Mouse (Mus musculus): Measurements from ENCODE around the gene Synj2. TPM values are rescaled to one million over a fixed set of nuclear protein-coding genes. Genes with fewer than 3 reads are reported as not detected.

Synj2 gene
- total RNA-seq, 4 experiments from 2014 or later, result 9.7 to 37.0 (median 23.9) TPM

DNA sequence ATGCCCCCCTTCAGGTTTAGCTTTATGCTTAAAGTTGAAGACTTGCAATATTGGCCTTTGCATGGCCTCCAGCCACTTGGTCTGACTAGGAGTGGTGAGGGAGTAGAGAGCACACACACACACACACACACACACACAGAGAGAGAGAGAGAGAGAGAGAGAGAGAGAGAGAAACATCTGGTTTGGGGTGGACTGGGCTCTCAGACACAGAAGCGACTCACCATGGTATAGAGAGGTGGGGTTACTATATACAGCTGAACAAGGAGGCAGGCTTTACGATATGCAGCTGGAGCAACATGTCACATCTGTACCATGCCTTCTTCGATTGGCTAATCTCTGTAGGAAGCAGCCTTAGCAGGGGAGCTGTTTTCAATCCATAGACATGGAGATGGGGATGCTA lies 5.4 kb upstream of the Synj2 start:
- no peak for DNase-seq

DNA sequence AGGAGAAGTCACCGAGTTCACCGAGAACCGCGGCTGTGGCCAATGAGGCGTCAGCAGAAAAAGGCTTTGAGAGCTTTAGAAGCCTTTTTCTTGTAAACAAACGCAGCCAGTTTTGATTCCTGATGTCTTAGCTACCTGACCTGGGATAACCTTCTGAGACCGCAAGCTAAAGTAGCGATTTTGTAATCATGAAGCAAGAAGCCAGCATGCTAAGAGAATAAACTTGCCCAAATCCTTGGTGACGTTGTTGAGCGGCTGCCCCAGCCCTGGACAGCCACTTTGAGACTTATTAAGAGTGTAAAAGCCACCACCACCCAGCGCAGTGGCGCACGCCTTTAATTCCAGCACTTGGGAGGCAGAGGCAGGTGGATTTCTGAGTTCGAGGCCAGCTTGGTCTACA lies 4.8 kb upstream of the Synj2 start:
- no peak for DNase-seq

DNA sequence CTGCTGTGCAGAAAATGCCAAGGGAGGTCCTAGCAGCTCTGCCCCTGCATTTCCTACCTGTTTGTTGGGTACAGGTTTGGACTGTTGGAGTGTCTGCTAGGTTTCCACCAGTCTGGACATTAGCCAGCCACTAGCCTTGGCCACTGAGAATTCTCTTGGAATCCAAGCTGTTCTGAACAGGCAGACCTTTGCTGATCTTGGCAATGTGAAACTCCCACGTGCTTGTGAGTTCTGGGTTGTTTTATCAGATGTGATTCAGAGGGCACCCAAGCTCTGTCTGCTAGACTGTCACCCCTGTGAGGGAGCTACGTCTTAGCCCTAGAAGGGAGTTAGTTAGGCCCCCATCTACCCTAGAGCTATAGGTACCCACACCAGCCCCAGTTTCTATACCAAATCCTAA lies 3.6 kb upstream of the Synj2 start:
- DNase-seq, result peak; percentile 59

DNA sequence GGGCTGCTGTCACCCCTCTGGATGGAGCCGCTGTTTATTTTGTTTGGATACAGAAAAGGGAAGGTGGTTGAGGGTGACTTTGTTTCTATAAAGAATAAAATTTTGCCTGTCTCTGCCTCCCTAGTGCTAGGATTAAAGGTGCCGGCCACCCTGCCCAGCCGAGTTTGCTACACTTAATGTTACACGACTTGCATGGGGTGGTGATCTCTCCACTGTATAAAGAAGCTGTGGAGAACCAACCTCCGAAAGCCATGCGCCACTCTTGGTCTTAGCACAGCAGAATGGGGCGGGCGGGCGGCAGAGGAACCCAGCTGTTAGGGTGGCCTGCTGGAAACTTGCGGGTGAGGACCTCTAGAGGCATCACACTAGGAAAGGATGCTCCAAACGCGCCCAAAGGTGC lies 1.2 kb upstream of the Synj2 start:
- no peak for DNase-seq

DNA sequence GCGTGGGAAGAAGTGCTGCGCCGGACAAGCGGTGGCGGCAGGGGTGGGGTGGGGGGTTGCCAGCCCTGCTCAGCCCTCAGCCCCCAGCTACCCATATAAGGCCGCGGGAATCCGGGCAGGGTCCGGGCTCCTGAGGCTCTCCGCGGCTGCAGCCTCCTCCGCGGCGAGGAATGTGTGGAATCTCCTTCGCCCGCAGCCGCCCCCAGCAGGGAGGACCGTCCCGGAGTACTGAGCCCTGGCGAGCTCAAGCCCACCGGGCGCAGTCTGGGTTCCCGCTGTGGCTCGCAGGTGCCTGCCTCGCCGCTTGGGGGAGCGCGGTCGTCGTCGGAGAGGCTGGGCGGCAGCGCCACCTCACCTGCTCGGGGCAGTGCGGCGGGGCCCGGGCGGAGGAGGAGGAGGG lies 288 bp upstream of the Synj2 start:
- peak; percentile 71 for DNase-seq

DNA sequence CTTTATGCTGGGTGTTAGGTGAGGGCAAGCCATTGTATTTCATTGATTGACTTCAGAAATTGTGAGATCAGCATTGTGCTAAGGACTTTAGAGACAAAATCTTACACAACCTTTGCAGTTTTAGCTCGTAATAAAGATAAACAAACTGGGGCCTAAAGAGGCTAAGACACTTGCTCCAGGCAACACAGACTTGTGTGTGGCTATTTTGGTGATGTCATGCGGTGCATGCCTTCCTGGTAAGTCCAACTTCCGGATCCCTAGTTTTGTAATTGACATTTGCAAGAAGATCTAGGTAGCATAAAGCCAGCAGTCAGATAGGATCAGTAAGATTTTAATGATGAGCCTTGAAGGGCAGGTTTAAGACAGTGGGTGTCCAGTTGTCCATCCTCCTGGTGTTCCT lies 1.1 kb downstream of the Synj2 start:
- no peak for DNase-seq

DNA sequence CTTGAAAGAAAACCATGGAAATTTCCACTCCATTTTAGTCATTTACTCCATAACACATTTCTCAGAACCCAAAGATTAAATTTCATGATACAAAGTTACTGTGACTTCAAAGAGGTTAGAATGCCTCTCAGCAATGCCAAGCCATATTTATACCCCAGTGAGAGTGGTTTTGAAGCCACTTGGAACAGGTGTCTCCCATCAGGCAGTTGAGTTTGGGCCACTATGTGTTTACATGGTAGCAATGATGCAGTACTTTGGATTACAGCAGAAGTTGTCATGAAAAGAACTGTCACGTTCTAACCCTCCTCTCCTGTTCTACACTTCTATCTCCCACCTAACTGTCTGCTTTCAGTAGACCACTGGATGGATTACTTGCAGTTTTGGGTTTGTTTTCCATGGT lies 2.0 kb downstream of the Synj2 start:
- no peak for DNase-seq

DNA sequence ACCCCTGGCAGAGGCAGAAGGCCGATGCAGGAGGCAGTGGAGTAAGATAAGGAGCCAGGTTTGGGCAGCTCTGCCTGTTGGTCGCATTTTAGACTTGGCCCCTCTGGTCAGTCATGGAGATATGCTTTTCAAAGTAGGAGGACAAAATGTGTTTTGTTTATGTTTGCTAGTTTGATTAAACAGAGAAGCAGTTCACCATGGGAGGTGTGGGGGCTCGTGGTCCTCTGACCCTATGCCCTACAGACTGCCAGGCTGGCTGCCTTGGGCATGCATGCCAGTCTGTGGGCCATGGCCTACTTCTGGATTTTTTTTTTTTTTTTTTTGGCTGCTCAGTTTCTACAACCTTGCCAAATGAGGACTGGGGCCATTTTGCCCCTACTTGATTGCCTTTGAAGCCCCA lies 6.0 kb downstream of the Synj2 start:
- DNase-seq, result no peak

DNA sequence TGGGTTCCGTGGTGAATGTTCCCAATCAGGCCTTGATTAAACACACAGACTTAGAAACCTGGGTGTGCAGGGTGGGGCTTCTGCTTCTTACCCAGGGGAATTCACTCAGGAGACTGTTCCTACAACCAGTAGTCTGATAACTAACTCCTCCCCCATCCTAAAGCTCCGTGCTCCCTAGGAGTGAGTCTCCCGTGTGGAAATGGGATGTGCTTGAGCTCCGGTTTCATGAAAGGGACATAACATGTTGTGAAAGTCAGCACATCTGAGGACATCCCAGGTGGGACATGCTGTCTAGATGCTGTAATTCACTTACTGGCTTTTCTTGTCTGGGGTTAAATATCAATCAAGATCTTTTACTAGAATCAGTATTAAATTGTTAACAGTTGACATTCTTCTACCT lies 11.4 kb downstream of the Synj2 start:
- DNase-seq, result no peak

DNA sequence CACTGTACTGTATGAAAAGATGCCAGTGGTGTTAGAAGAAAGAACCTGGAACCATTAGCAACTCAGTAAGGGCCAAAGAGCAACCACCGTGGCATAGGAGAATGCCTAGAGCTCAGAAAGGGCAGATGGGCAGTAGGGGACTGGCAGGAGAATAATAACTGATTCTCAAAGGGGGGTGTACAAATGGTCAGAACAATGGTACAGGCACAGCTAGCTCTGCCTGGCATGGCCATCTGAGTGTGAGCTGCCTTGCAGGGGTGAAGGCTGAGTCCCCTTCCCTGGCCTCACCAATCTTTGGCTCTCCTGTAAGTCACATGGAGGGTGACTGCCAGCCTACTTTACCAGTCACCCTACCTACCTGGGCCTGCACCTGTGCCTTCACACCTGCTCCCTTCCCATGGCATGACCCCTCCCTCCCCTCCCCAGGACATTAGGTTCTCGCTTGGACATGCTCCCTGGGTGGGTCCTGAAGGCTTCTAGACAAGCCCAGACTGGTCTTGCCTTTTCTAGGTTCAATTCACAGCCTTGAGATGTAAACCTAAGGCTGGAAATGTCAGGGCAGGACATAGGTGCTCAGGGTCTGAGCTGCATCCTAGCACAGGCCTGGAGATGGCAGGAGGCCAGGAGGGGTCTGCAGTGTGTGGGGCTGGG lies 15.4 kb downstream of the Synj2 start:
- no peak for DNase-seq

DNA sequence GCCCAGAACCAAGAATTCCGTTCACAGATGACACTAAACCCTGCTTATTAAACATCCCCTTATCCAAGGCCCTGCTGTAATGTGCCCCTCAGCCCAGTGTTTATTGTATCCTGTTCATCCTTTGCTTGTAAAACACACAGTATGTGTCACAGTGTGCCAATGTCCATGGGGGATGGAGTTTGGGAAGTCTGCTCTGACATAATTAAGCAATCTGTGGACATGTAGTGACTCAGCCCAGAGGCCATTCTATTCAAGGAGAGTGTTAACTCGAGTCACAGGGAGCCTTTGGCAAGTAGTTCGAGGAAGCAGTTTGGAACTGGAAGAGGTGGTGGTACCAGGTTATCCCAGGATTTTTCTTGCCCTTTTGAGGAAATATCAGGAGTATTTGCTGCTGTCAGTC lies 16.0 kb downstream of the Synj2 start:
- peak; percentile 58 for DNase-seq

DNA sequence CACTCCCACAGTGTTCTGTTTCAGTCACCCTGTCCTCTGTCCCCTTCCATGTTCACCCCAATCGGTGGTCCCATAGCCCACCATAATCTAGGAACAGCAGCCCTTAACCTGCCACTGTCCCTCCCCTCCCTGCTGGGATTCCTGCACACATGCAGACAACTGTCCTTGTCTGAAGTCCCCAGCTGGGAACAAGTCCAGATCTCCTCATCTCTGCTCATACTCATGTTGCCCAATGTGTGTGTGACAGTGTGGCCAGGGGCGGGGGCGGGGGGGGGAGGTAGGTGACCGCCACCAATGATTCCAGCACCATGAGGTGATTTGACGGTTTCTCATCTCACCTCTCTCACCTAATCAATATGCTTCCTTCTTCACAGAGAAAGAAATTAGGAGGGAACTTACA lies 17.1 kb downstream of the Synj2 start:
- no peak for DNase-seq

DNA sequence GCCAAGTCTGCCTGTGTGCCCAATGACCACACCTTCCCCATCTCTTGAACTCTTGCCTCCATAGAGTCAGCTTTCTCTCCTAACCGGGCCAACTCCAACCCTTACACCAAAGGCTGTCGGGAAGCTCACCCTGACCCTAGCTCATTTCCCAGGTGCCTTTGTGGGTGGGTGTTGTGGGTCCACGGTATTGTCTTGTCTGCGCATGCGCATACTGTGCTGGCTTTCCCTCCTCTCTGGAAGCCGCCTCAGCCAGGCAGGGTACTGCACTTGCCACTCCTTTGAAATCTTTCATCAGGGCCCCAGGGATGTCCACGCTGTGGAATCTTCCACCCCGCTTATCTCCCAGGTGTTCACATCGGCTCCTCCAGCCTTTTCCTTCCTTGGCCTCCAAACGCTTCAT lies 17.6 kb downstream of the Synj2 start:
- no peak for DNase-seq

DNA sequence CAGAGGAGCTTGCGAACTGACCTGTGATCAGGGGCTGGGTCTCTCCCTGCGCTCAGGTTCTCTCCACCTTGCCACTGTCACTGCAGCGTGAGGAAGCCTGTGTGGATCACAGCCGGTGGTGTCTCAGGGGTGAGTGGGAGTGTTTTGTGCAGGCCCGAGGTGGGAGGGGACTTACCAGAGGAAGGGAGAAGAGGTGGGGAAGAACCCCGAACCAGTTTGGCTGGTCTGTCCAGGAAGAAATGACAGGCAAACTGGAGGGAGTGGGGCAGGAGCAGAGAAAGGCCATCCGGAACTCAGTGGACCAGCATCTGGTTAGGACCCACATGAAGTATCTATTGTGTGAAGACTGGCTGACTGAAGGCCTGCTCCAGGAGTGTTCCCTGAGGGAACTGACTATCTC lies 18.0 kb downstream of the Synj2 start:
- DNase-seq, result no peak

DNA sequence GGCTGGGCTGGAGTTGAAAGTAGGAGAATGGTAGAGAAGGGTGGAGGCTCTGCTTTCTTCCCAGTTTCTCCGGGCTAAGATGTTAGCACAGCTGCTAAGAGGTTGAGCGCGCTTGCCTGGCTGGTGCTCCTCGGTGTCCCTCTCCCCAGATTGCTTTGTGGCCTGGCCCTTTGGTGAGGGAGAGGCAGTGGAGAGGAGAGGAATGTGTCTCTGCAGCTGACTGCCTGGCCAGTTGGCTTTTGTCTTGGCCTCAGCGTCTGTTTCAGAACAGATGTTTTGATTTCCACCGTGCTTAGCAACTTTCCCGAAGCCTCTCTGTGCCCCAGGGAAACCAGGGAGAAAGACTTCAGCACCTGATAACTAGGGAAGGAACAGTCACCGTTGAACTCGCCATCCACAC lies 18.7 kb downstream of the Synj2 start:
- DNase-seq, result no peak

DNA sequence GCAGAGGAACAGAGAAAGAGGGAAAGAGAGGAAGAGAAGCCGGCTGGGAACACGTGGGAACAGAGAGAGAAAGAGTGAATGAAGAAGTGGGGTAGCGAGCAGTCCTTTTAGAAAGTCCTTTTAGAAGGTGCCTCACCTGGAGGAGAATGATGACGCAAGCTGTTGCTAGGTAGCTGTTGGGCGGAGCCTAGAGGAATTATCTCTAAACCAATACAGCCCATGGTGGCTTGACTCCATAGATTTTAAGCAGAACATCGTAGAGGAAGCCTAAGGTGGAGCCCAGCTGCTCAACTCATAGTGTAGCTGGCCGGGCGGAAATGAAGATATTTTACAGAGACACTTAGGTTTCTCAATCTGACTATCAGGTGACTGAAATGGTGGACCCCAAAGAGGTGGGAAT lies 22.7 kb downstream of the Synj2 start:
- DNase-seq, result no peak

DNA sequence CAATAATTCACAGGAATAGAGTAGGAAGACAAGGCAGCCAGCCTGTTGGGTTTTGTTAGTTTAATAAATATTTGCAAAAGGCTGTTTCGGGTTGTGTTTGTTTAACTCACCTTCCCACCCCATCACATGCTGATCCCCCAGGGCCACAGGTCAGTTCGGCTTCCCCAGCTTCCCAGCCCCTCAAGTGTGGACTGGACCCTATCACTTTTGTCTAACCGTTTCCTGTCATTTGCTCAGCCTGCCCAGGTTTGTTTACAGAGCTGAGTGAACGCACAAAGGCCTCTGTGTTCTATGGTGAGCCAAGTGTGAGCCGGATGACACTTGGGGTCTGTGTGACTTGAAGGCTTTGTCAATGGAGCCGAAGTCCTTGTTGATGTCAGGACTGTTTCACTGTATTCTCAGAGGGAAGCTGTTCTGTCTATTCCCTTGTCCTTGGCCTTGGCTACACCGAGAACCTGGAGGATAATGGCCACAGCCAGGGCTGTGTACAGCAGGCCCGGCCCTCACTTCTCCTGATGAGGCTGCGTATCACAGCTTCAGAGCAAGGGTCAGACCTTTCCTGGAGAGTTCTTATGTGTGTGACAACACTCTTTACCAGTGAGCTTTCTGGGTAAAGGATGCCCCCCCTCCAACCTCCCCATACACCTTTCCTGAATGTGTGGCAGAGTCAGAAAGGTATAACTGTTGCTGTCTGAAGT lies 24.2 kb downstream of the Synj2 start:
- no peak for DNase-seq

DNA sequence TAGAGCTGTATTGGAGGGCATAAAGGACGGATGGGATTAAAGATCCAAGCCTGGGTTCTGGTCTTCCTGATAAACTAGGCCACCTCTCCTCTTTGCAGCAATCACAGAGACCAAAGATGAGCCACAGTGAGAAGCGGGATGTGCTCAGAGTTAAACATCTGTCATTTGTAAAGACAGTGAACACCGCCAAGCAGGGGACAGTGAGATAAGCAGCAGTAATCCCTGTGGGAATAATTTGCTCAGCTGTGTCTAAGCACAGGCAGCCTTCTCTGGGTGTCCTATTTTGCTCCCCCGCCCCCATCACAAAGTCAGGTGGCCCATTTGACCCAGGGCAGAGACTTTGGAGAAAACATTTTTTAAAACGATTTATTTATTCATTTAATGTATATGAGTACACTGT lies 25.6 kb downstream of the Synj2 start:
- DNase-seq, result no peak

DNA sequence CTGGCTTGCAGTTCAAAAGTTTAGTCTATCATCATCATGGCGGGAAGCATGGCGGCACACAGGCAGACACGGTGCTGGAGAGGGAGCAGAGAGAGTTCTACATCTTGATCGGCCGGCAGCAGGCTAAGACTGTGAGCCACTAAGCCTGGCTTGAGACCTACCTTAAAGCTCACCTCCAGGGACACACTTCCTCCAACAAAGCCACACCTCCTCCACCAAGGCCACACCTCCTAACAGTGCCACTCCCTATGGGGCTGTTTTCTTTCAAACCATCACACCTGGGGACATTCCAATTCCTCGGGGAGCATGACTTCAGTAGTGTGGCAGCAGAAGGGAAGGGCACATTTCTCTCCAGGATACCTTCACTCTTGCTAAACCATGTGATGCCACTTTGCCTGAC lies 27.5 kb downstream of the Synj2 start:
- DNase-seq, result no peak

DNA sequence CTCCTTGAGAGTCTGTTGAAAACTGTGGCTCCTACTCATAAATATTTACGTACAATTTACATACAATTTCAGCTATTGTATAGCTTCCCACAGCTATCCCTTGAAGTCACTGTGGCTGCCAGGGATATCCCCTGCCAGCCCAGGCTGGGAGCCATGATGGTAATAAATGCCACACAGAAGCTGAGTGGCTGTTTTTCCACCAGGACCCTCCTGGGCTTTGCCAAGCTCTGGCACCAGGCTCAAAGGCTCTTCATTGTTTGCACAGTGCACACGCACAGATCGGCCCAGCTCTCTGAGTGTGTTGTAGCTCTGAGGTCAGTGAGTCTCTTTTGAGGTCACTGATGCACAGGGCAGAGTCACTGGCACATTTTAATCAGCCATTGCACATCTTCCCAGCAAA lies 28.2 kb downstream of the Synj2 start:
- no peak for DNase-seq

DNA sequence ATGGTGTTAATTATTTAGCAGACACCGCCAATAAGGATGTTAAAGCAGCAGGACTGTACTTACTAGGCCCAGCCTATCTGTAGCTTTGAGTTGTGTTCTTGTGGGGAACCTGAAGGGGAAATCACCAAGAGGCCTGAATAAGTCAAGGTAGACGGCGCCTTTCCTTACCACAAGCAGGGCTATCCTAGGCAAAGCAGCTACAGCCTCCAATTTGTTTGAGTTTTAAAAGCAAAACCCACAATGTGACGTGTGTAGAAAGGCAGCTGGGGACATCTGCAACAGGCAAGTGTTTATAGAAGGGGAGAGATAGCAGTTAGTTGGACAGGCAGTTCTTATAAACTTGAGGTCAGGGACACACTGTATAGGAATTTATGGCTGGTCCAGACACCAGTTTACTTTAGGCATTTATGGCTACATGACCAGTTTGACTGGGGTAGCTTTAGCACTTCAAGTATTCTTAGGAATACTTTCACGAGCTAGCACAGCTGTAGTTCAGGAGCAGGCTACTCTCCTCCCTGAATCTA lies 29.3 kb downstream of the Synj2 start:
- DNase-seq, result no peak

DNA sequence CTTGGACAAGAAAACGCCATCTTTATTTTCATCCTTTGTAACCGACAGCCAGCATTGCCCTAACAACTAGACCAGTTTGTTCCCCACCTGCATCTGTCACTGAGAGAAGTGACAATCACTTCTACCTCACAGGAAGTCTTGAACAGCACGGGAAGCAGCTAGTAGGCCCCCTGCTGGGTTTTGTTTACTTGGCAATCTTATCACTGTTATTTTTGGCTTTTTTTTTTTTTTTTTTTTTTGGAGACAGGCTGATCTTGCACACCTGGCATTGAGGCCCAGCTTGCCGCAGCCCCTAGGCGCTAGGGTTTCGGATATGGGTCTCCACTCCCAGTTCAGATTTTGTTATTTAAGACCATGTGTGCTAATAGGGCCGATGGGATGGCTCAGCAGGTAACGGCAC lies 32.5 kb downstream of the Synj2 start:
- no peak for DNase-seq

DNA sequence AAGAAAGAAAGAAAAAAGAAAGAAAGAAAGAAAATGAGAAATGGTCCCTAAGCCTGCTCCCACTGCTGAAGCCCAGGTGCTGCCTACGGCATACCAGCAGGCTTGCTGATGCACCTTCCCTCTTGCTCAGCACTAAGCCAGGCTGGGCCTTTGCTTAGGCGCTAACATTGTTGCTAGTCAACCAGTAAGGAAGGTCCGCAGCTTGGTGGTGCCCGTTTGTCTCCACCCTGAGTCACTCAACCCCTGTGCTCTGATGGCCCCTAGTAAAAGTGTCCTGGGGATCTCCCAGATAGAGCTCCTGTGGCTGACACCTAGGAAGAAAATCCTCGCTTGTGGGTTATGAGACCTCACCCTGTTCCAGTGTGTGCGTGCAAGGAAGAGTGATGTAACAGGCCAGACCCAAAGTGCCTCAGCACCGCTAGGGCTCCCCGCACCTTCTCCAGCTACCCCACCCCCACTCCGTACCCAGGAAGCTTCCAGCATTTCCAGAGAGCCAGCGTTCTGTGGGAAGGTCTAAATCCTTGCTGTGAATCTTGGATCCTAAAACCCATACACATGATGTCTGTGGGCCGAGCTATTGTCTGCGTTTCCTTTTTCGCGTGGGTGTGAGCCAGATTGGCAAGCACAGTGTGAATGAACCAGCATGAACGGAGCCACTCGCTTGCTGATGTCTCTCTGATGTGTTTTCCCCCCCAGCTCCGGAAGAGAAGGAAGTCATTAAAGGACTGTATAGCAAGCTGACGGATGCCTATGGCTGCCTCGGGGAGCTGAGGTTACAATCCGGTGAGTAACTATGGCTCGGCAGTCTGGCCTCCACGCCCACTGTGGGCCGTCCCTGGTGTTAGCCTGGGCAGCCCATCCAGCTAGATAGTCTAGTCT lies 34.3 kb downstream of the Synj2 start:
- no peak for DNase-seq
